Mouse (Mus musculus) hindbrain, embryonic 10.5 days (tissue): Measurements from ENCODE around the gene Tescl. TPM values are rescaled to one million over a fixed set of nuclear protein-coding genes. Genes with fewer than 3 reads are reported as not detected.

Experiments
- DNase-seq: peaks from one replicate; pipeline ENCODE4 v3.0.0-alpha.2; 2017; ENCODE audit warnings: low spot score
- H3K27ac ChIP-seq: fragments of 300-500 bp; sonication (generic); 2 replicates; pipeline ENCODE4 v1.5.1; 2016; ENCODE audit warnings: mild to moderate bottlenecking, moderate library complexity
- H3K27me3 ChIP-seq: fragments of 300-500 bp; sonication (generic); 2 replicates; pipeline ENCODE4 v1.6.1; 2016; ENCODE audit warnings: mild to moderate bottlenecking; ENCODE audit not compliant: poor library complexity, insufficient read depth, severe bottlenecking
- H3K36me3 ChIP-seq: fragments of 300-500 bp; sonication (generic); 2 replicates; pipeline ENCODE4 v1.6.1; 2016; ENCODE audit warnings: mild to moderate bottlenecking, moderate library complexity
- H3K4me1 ChIP-seq: fragments of 300-500 bp; sonication (generic); replicated peaks from 2 replicates; pipeline ENCODE4 v1.6.1; 2016; ENCODE audit warnings: mild to moderate bottlenecking
- H3K4me3 ChIP-seq: fragments of 300-500 bp; sonication (generic); 2 replicates; pipeline ENCODE4 v1.5.1; 2016; ENCODE audit warnings: mild to moderate bottlenecking, moderate library complexity
- H3K9me3 ChIP-seq: fragments of 300-500 bp; sonication (generic); 2 replicates; pipeline ENCODE4 v1.6.1; 2016; ENCODE audit warnings: mild to moderate bottlenecking, moderate library complexity
- WGBS: fragments of 180-500 bp; shearing (Covaris S2); methylation state at CpG from one replicate; pipeline ENCODE4 v1.1.7; 2016; 5-methylcytosine and 5-hydroxymethylcytosine counted together
- polyA plus RNA-seq: library from polyadenylated mRNA; unstranded; fragments of >200 nt; fragmentation: Nextera tagmentation; extraction: Ambion mirVana; gene quantifications from 2 replicates; pipeline ENCODE4 v1.2.1, GENCODE M21; 2016

Tescl gene
- polyA plus RNA-seq, 1 experiment from 2014 or later: 0.25 TPM

GRCm38 (mm10) chr7:24318942-24319341 lies 14.8 kb downstream of the Tescl start:
- no peak overlapping the region for H3K27ac ChIP-seq
- H3K27me3 ChIP-seq: no peaks in the 10 kb centered on the region
- H3K9me3 ChIP-seq: peaks cover 5% of the 10 kb centered on the region
- WGBS: 82% methylated on average over 6 of the region's 6 CpGs
- no peak overlapping the region for H3K4me3 ChIP-seq
- peaks cover 12% of the 10 kb centered on the region for H3K4me1 ChIP-seq
- H3K36me3 ChIP-seq: no peaks in the 10 kb centered on the region
- no peak for DNase-seq

GRCm38 (mm10) chr7:24316567-24317092 lies 17.1 kb downstream of the Tescl start, which contains the start of gene Zfp94:
Zfp94 (minus strand) TSS chr7:24316666.
- Histone ChIP-seq H3K27me3 (no peaks in the 10 kb centered on the region), H3K9me3 (no peaks in the 10 kb centered on the region), H3K4me3 (peak within 1 kb of the TSS; percentile 75), H3K4me1 (peaks cover 12% of the 10 kb centered on the region), H3K36me3 (peaks cover 16% of the 10 kb centered on the region), H3K27ac (peak within 1 kb of the TSS; percentile 93)
- DNase-seq: peak; percentile 92
- WGBS: 1% methylated on average over 33 of the region's 33 CpGs

DNA sequence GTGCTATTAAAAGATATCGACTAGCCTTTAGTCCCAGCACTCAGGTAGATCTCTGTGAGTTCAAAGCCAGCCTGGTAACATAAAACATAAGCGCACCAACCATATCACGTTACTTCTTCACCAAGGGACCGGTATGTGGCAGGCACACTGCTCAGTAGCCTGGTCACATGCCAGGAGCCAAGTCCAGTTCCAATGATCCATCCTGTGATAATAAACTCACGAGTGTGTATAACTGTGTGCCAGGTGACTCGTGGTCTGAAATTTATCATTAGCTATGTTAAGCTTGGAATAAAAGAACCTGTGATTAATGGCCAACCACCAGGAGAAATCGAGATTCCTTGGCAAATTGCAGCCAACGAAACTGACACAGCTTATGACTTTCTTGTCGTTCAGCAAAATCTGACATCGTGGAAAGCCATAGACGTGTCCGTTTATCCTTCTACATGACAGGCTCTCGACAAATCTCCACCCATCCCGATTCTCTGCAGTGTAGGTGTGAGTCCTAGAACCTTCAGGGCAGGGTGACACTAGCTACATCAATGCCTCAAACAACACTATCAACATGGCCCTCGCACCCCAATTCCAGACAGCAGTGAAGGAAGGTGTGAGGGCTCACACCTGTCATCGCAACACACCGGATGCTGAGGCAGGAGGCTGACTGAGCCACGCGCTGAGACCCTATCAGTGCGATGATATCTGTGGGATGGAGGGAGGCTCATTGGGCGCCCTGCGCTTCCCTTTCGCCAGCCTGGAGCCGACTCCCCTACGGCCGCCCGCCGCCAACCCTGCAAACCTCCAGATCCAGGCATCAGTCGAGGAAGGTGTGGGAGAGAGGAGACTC lies 17.8 kb downstream of the Tescl start:
- H3K27ac ChIP-seq: peak overlapping the region; percentile 93

DNA sequence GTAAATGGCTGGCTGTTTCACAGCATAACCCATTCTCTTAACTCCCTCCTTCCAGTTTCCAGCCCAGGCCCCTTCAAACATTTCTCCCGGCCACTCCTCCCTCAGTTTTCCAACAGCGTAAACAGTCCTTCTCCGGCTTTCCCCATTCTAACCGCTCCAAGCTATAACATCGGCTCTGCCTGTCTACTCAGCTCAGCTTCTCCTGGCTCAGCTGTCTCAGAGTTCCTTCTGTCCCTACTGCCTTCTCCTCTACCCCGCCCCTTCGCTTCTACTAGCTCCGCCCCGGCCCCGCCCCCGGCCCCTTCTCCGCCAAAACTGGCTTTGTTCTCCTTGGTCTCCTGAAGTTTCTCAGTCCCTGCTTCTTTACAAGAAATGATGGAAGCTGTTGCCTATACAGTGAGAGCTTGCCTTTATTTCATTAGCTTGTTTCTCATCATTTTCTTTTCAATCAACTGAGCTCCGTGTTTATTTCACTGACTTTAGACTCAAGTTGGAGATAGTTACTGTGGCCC lies 32.9 kb downstream of the Tescl start, which contains the start of gene Zfp61:
TSS of gene Zfp61 (minus strand) at position 462 of the 512 bp plus-strand sequence.
- Histone ChIP-seq H3K36me3 (peaks cover 58% of the 10 kb centered on the region), H3K27ac (peak within 1 kb of the TSS; percentile 94)
- peak; percentile 89 for DNase-seq

More for the DNA sequence above, 17.8 kb downstream of the Tescl start:
- peak overlapping the region; percentile 75 for H3K4me3 ChIP-seq
- H3K4me1 ChIP-seq: peaks cover 12% of the 10 kb centered on the region
- DNase-seq: no peak
- 33% methylated on average over 29 of the region's 29 CpGs for WGBS
- no peaks in the 10 kb centered on the region for H3K27me3 ChIP-seq
- H3K36me3 ChIP-seq: peaks cover 23% of the 10 kb centered on the region
- H3K9me3 ChIP-seq: no peaks in the 10 kb centered on the region

GRCm38 (mm10) chr7:24299823-24300481 lies 33.8 kb downstream of the Tescl start:
- Histone ChIP-seq H3K27ac (peak overlapping the region; percentile 94), H3K36me3 (peaks cover 63% of the 10 kb centered on the region), H3K4me3 (peak overlapping the region; percentile 82), H3K4me1 (peaks cover 25% of the 10 kb centered on the region), H3K27me3 (no peaks in the 10 kb centered on the region), H3K9me3 (0 out of 2 replicates have a peak, but pooled peaks cover 5% of the 10 kb centered on the region)
- peak; percentile 27 for DNase-seq
- WGBS: 1% methylated on average over 18 of the region's 18 CpGs

More for the DNA sequence above, 32.9 kb downstream of the Tescl start, which contains the start of gene Zfp61:
- H3K9me3 ChIP-seq: 0 out of 2 replicates have a peak, but pooled peaks cover 5% of the 10 kb centered on the region
- peaks cover 25% of the 10 kb centered on the region for H3K4me1 ChIP-seq
- peak within 1 kb of the TSS; percentile 82 for H3K4me3 ChIP-seq
- H3K27me3 ChIP-seq: no peaks in the 10 kb centered on the region
- WGBS: 1% methylated on average over 13 of the region's 13 CpGs

DNA sequence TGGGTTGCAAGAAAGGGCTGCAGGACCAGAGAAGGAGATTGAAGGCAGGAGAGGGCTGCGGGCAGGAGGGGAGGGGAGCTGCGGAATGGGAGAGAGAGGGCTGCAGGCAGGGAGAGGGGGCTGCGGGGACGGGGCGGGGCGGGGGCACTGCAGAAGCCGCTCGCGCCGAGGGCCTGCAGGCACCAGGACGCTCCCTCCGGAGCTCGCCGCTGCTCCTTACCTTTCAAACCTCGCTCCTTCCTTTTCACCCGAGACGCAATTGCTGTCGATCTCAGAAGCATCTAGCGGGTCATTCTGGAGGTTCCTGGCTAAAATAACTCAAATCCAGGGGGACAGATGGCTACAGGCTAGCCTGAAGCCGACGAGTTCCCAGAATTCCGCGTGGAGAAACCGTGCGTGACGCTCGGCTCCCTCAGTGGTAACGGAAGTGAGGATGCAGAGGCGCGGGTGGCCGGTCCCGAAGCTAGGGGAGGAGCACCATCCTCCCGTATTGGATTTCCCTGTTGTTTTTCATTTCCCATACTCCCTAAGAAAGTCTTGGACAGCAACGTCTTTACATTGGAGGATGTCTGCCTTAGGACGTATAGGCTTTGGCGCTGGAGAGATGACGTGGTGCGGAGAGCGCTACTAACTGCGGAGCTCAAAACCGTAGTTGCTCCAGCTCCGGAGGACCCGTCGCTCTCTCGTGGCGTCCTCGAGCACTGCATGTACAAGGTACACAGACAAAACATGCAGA lies 34.6 kb downstream of the Tescl start:
- under 1% methylated on average over 47 of the region's 47 CpGs for WGBS
- peaks cover 64% of the 10 kb centered on the region for H3K36me3 ChIP-seq
- peaks cover 25% of the 10 kb centered on the region for H3K4me1 ChIP-seq

GRCm38 (mm10) chr7:24298635-24298972 lies 35.1 kb downstream of the Tescl start:
- Histone ChIP-seq H3K9me3 (0 out of 2 replicates have a peak, but pooled peaks cover 5% of the 10 kb centered on the region), H3K27me3 (no peaks in the 10 kb centered on the region), H3K4me1 (peaks cover 25% of the 10 kb centered on the region), H3K4me3 (peak overlapping the region; percentile 82), H3K36me3 (peaks cover 64% of the 10 kb centered on the region), H3K27ac (peak overlapping the region; percentile 94)
- DNase-seq: no peak
- under 1% methylated on average over 12 of the region's 12 CpGs for WGBS

More for the DNA sequence above, 34.6 kb downstream of the Tescl start:
- Histone ChIP-seq H3K27me3 (no peaks in the 10 kb centered on the region), H3K4me3 (peak overlapping the region; percentile 82), H3K9me3 (0 out of 2 replicates have a peak, but pooled peaks cover 5% of the 10 kb centered on the region), H3K27ac (peak overlapping the region; percentile 94)
- peak; percentile 86 for DNase-seq

- no peak overlapping the region for H3K27ac ChIP-seq
- H3K36me3 ChIP-seq: peaks cover 64% of the 10 kb centered on the region
- 91% methylated on average over 15 of the region's 15 CpGs for WGBS
- H3K4me3 ChIP-seq: peak overlapping the region; percentile 82
- H3K4me1 ChIP-seq: peaks cover 25% of the 10 kb centered on the region
- no peaks in the 10 kb centered on the region for H3K27me3 ChIP-seq
- H3K9me3 ChIP-seq: 0 out of 2 replicates have a peak, but pooled peaks cover 5% of the 10 kb centered on the region
- no peak for DNase-seq
Measured at GRCm38 (mm10) chr7:24297361-24298095, 36.2 kb downstream of the Tescl start.

DNA sequence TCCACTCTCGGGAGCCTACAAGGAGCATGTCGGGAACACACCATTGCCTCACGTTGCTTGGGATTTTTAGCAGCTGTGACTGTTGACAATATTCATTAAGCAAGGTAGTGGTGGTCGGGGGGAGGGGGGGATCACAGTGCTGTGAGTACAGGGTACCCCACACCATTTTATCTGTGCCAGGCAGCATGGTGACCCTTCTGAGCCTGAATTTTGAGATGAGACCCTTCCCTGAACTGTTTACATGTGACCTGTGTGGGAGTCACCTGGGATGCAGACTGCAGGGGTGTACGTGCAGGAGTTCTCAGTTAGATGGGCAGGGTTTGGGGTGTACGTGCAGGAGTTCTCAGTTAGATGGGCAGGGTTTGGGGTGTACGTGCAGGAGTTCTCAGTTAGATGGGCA lies 37.4 kb downstream of the Tescl start:
- Histone ChIP-seq H3K27ac (no peak overlapping the region), H3K36me3 (peaks cover 65% of the 10 kb centered on the region), H3K27me3 (no peaks in the 10 kb centered on the region), H3K4me1 (peaks cover 25% of the 10 kb centered on the region), H3K9me3 (peaks cover 11% of the 10 kb centered on the region; the same call in 1 of the 2 replicates), H3K4me3 (no peak overlapping the region)
- no peak for DNase-seq
- WGBS: 95% methylated on average over 7 of the region's 7 CpGs

- 94% methylated on average over 7 of the region's 7 CpGs for WGBS
- H3K27me3 ChIP-seq: no peaks in the 10 kb centered on the region
- peaks cover 16% of the 10 kb centered on the region; the same call in 1 of the 2 replicates for H3K9me3 ChIP-seq
- no peak for DNase-seq
- peaks cover 75% of the 10 kb centered on the region for H3K36me3 ChIP-seq
- H3K4me3 ChIP-seq: no peak overlapping the region
- no peak overlapping the region for H3K27ac ChIP-seq
- H3K4me1 ChIP-seq: peaks cover 17% of the 10 kb centered on the region
Measured at GRCm38 (mm10) chr7:24295376-24295775, 38.4 kb downstream of the Tescl start.

GRCm38 (mm10) chr7:24294763-24295162 lies 39.0 kb downstream of the Tescl start:
- peaks cover 81% of the 10 kb centered on the region for H3K36me3 ChIP-seq
- H3K27ac ChIP-seq: no peak overlapping the region
- H3K9me3 ChIP-seq: peaks cover 22% of the 10 kb centered on the region; the same call in 1 of the 2 replicates
- H3K27me3 ChIP-seq: no peaks in the 10 kb centered on the region
- H3K4me3 ChIP-seq: no peak overlapping the region
- no peak for DNase-seq
- WGBS: 97% methylated on average over 4 of the region's 4 CpGs
- H3K4me1 ChIP-seq: peaks cover 14% of the 10 kb centered on the region
